Mouse (Mus musculus): ENCODE measurements around the gene Taar9.
A peak's percentile ranks its signal among the peaks of the same experiment; 100 is the strongest.
"Not testable (repeated sequence)": the region's sequence is repeated elsewhere in the genome, so short reads cannot be mapped to it uniquely, and the experiment has no call there.

Gene Taar9

DNA sequence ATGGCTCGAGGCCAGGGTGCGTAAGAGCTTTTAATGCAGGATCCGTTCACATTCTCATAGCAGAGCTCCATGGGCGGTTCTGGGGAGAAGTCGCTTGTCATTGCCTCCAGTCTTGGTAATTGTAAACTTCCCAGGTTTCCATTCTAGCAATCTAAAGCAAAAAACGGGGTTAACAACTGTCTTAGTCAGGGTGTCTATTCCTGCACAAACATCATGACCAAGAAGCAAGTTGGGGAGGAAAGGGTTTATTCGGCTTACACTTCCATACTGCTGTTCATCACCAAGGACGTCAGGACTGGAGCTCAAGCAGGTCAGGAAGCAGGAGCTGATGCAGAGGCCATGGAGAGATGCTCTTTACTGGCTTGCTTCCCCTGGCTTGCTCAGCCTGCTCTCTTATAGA is at the start of gene Taar9:
Gene Taar9 (minus strand): TSS at position 101 of the 400 bp plus-strand sequence.
- not testable (repeated sequence) for DNase-seq

DNA sequence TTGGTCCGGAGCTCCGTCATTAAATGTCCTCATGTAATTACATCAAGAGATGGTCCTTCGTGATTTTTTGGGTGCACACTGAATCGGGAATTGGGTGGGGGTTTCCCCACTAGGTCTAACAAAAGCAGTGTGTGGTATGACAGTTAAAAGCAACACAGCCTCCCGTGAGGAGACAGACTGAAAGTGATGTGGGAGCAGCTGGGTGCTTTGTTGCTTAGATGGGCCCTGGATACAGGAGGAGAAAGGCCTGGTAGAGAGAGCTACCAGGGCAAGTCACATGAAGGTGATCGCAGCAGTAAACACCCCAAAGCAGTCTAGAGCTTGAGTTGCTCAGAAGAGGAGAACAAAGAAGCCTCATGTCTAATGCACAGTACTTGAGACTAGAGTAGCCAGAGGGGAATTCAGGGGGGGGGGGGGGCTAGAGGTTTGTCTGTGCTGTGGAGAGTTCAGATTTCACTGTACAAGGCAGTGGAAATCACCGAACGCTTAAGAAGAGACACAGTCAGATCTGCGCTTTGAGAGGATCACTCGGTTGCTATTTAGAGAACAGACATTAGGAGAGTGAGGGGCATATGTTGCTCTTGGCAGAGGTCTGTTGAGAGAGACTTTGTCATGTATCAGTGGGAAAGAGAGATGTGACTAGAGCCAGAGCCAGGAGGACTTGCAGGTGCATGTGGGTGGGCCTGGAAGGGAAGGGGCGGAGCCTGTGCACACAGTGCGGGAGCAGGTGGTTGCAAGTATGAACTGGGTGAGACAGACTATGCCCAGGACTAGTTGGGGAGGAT is 49.3 kb upstream of the Taar9 start:
- no peak for DNase-seq

DNA sequence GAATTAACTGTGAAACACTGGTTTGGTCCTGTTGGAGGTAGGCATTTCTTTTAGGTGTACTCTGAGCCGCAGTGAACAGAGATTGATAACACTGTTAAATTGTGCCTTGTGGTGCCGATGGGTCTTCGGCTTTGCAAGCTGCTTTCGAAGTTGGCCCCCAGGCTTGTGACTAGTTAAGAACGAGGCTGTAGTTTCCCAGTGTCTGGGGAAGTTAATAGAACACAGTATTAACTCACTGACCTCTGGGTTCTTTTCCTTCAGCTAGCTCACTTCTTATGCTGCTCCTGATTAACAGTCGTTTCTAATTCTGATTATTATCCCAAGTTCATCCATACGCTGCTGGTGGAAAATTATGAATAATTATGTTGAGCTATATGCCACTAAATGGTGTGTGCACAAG is 40.8 kb upstream of the Taar9 start:
- DNase-seq, result peak; percentile 73 to 81

DNA sequence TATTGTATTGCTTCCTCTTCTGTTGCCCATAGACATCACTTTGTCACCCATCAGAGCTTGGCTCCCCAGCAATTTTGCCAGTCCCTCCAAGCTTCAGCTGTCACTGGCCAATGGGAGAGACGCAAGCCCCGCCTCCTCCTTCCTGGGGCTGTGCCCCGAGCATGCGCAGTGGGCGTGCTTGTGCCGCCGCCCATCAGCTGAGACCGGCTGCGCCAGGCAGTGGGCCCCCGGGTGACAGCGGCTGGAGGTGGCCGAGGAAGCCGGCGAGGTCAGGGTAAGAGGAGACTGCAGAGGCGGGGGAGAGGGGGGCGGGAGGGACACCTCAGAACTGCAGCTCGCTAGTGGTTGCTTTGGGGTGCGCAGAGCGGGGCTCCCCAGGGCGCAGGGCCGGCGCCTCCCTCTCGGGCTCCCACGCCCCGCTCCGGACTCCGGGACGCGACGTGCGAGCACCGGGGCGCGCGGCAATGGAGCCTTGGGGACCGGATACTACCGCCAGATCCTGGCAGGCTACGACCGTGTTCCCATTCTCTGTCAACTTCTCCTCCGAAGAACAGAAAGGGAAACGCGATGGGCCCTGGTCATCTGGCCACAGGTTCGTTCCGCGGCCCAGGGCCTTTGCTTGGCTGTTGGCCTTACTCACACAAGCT is 39.9 kb upstream of the Taar9 start, which contains the start of gene Stx7:
Gene Stx7 (plus strand): TSS at position 168 of the 647 bp plus-strand sequence.
- DNase-seq, result peak; percentile 93 to 94

DNA sequence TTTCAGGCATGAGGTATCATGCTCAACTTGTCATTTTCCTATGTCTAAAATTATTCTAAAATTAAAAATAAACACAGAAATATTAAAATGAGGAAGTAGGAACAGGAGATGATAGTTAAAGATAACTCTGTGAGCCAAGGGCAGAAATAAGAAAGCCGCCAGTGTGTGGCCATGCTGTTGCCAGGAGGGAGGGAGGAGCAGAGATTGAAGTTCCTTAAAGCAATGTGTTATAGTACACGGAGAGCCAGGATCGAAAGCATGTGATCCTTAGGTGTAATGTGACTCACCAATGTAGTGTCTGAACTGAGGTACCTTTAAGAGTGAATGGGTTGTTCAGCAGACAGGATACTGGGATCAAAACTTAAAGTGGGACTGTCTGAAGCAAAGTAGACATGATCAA is 33.4 kb upstream of the Taar9 start:
- no peak for DNase-seq

DNA sequence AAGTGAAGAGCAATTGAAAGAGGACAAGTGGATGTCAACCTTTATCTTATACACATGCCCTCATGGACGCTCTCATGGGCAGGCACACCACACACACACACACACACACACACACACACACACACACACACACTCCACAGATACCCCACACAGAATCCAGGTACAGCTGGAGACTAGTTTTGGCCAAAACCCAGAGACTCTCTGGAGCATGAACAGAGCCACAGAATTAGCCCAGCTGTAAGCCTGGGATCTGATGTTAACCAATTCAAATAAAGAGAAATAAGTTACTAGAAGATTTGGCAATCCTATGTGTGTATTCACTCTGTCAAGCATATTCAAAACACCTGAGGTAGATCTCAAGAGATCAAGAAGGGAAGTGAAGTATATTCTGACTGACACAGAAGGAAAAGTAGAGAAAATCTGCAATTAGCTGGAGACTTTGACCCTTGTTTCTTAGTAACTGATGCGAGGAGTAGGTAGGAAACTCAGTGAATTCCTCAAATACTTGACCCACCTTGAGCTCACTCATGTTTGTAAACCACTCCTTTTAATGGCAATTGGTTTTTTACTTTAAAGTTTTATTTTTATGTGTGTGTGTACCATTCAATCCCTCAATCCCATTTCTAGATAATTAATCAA is 29.4 kb upstream of the Taar9 start:
- peak; percentile 48 to 63 for DNase-seq

DNA sequence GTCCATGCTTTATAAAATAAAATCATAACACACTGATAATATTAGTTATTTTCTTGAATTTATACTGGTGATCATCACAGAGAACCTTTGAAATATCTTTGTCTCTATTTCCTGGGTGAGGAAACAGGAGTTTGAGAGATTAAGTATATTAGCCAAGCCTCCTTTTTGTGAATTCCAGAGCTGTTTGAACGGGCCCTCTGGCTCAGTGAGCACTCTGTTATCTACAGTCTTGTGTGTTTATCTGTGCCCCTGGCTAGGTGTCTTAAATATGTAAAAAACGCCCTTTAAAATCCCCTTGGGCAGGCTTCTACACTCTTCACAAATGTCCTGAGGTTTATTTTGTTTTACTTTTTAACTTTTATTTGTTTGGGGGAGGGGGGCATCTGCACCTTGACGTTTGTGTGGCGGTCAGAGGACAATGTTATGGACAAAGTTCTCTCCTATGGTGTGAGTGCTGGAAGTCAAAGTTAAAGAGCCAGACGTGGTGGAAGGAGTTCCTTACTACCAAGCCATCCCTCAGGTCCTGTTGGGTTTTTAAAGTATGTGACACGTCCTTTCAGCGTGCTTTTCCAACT is 24.8 kb upstream of the Taar9 start:
- DNase-seq, result no peak

DNA sequence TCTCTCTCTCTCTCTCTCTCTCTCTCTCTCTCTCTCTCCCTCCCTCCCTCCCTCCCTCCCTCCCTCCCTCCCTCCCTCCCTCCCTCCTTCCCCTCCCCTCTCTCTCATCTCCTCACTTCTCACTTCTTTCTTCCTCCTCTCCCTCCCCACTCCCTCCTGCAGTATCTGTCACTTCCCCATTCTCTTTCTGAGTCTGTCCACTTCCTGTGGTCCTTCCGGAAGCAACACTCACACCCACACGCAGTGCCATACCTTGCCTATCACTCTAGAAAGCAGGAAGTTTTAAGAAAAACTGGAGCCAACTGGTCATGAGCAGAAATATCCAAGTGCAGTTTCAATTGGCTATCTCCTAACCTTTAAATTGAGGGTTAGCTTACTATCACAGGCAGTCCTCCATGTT is 23.8 kb upstream of the Taar9 start:
- no peak for DNase-seq

DNA sequence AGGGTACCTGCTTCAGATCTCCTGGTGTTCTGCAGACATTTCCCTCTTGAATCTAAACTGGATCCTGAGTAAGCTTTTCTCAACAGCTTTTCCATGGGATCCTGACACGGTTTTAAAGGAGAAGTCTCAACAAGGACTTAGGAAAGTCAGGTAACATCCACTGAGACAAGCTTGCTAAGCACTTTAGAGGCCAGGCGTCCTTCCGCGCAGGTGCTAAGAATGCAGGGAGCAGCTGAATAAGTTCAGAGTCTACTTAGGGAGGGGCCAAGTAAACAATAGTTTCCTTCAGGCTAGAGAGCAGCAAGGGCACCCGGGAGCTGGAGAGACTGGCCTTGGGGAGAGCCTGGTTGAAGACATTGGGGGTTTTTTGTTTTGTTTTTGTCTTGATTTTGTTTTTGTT is 22.9 kb upstream of the Taar9 start:
- peak; percentile 76 to 80 for DNase-seq

DNA sequence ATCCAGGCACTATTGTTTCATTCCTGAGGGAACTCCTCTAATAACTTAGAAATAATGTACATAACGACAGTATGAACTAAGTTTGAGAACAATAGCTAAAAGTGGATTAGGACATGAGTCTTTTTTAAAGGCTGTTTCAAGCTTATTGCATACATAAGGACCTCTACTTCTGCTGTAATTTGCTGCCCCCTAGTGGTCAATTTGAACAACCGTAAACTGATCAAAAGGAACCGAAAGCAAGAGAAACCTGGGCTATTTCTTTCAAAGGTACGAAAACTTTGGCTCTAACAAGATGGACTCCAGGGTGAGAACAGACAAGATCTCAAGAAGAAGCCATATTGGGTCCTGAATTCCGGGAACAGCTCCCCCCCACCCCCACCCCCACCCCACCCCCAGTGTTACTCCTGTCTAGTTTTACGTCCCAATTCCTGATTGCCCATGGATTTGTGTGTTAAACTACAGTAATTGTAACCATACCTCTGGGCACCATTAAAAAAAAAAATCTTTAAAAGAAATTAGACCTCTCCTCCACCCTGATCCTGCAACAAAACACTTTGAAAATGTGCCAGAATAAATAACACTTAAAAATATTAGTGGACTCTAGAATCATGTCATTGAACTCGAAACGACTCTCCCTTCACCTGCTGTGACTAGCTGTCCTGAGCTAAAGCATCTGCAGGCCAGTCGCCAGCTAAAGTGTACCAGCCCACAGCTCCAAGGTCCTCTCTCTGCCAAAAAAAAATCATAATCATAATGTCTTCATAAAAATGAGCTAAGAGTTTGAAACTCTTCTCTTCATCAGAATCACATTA is 22.3 kb upstream of the Taar9 start:
- peak; percentile 59 to 85 for DNase-seq

DNA sequence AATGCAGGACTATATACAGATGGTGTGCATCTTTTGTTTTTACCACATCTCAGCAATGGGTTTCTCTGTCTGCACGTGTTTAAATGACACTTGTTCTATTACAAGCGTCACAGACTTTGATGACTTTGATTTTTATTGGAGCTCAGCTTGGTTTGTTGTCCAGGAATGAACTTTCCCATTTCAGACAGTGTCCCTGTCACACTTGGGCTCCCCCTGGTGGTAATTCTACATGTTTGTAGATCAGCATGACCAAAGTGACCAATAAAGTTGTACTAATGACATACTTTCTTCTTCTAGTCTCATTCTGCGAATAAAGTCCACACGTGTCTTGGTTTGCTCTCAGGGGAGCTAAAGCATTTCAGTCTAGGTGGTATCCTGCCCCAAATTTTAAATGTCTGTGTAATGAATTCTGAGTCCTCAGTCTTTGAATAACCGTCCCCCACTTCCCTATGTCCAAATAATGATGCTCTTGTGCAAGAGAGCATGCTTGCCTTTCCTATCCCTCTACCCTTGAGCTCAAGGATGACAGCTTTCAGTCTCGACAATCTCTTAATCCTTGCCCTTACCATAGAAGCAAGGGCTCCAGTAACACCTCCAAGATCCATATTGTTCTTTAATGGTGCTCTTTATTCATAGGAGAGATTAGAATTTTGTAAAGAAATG is 1.9 kb upstream of the Taar9 start:
- DNase-seq, result peak; percentile 24 to 36

DNA sequence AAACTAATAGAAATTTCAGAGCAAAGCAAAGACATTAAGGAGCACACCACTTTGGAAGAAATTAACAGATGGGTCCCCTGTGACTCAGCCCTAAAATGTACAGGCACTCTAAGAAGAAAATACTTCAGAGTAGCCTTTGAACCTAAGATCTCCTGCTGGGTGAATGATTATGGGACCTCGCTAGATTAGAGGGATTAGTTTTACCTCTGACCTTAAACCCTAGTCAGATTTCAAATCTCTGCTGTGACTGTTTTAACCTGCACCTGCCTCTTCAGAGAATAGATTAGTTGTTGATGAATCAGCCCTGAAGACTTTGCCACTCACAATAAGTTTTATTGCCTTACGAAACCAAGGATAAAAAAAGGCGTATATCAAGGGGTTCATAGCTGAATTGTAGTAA is 1.1 kb downstream of the Taar9 start:
- peak in 1 of 2 experiments; percentile 39 for DNase-seq

DNA sequence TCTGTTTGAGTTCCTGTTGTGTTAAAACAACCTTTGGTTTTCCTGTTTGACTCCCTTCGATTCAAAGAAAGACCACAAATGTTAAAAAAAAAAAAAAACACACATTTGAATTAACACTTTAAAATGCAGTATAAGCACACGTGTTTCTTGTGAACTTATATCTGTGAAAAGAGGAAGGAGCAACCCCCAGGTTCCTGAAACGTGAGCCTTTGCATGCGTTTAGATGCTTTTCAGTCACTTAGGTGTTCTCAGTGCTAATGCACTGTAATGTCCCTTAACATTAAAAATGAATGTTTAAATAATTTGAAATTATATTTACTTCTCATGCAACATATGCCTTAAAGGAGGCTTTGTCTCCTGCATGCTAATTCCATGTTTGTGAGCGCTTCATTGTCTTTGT is 1.6 kb downstream of the Taar9 start:
- no peak for DNase-seq

DNA sequence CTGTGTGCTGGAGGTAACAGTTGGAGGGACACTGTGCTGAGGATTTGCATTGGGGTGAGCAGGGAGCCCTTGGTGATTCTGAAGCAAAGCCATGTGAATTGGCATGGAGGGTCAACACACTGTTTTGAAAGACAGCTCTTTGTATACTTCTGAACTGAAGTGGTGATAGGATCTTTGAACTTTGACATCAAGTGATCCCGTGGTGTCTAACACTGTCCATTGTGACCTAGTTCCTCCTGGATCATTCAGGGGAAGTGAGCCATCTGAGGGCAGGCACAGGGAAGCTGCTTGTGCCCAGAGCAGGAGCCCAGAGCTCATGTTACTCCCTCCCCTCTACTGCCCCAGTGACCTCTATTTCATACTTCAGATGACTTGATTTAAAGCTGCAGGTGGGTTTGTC is 6.0 kb downstream of the Taar9 start:
- not testable (repeated sequence) for DNase-seq

DNA sequence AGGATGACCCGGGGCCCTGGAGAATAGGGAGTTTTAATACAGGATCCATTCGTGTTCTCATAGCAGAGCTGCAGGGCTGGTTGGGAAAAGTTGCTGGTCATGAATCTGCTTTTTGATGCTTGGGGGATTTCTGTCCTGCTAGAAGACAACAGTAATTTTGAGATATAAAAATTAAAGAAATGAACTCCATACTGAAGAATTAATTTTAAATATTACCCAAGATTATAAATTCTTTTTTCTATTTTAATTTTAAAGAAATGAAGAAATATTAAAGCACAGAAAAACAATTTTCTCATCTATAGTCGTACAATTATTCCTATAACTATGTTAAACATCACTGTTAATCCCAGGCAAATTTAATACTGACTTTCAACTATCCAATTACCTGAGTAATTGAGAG is 7.5 kb downstream of the Taar9 start, which contains the start of gene Taar8c:
Gene Taar8c (minus strand): TSS at position 101 of the 400 bp plus-strand sequence.
- not testable (repeated sequence) for DNase-seq

DNA sequence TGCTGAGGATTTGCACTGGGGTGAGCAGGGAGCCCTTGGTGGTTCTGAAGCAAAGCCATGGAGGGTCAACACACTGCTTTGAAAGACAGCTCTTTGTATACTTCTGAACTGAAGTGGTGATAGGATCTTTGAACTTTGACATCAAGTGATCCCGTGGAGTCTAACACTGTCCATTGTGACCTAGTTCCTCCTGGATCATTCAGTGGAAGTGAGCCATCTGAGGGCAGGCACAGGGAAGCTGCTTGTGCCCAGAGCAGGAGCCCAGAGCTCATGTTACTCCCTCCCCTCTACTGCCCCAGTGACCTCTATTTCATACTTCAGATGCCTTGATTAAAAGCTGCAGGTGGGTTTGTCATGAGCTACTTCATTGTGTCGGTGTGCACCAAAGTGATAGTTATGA is 12.3 kb downstream of the Taar9 start:
- not testable (repeated sequence) for DNase-seq

DNA sequence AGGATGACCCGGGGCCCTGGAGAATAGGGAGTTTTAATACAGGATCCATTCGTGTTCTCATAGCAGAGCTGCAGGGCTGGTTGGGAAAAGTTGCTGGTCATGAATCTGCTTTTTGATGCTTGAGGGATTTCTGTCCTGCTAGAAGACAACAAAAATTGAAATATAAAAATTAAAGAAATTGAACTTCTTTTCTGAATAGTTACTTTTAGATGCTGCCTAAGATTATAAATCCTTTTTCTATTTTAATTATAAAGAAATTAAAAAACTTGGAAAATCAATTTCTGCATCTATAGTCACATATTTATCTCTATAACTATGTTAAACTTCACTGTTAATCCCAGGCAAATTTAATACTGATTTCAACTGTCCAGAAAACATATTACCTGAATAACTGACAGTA is 17.1 kb downstream of the Taar9 start, which contains the start of gene Taar8b:
Gene Taar8b (minus strand): TSS at position 101 of the 400 bp plus-strand sequence.
- DNase-seq, result no peak

DNA sequence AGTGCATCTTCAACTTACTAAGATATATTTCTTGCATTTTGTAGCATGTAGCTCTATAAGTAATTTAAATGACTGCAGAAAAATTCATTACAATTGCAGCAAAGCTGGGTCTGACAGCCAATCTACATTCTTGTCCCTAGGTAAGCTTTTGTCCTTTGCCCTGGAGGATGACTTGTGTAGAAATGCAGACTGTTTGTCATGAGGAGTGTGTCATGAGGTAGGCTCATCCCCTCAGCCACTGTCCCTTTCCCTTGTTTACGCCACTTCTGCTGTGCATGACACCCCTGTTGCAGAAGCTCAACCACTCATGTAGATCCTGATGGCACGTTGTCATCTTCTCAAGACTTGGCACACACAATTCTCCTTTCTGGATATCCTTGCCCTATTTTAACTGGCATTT is 22.2 kb downstream of the Taar9 start:
- no peak for DNase-seq

DNA sequence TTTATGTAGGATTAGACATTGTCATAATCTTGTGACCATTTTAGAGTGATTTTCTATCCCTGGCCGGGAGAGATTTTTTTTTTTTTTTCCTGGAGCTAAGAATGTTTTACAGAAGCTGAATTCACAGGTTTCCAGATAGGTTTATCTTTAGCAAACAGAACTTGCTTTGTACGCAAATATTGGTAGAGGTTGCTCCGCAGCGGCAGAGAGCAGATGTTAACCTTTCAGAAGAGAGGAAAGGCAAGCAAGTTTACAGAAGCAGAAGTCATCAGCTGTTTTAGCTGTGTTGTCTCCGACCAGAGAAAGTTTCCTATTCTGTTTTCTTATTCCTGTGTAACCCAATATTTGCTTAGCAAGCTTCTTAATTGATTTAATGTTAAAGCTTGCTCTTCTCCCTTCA is 22.8 kb downstream of the Taar9 start:
- no peak for DNase-seq

DNA sequence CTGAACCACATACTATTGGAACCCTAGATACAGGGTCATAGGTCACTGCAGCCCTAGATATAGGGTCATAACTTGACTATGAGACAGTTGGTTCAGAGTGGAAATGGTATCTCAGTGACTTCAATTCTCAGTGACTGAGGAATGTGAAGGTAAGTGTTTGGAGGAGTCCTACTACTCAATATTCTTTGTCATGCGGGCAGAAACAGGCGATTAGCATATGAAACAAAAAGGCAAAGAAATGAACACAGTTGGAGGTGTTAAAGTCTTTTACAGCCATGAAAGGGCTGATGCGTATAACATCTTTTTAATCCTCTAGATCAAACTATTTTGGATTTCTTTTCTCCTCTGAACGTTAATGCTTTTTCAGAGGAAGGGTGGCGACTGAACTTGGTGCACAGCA is 23.4 kb downstream of the Taar9 start:
- DNase-seq, result no peak

DNA sequence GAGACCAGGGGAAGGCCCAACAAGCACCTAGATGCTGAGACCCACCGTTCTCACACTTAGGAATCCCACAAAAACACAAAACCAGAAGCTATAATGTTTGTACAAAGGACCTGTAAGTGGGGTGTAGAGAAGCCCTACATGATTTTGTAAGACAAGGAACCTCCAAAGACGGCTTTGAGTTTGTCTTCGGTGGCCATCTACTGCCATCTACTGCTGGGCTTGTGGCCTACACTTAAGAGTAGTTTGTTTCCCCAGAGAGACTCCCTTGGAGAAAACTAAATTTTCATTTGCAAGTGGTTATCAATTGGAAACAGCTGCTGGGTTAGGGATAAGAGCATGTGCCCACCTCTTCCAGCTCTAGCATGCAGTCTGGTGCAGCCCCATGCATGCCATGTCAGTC is 29.2 kb downstream of the Taar9 start:
- peak in 1 of 2 experiments; percentile 45 for DNase-seq

DNA sequence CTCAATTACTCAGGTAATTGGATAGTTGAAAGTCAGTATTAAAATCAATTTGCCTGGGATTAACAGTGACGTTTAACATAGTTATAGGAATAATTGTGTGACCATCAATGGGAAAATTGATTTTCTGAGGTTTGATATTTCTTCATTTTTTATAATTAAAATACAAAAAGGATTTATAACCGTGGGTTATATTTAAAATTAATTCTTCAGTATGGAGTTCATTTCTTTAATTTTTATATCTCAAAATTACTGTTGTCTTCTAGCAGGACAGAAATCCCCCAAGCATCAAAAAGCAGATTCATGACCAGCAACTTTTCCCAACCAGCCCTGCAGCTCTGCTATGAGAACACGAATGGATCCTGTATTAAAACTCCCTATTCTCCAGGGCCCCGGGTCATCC is 33.1 kb downstream of the Taar9 start, which contains the start of gene Taar8a:
Gene Taar8a (plus strand): TSS at position 301 of the 400 bp plus-strand sequence.
- DNase-seq, result not testable (repeated sequence)

All from kidney, adult 8-10 months (tissue).